Mouse (Mus musculus): ENCODE data around the gene Gm21739.
"Not testable (repeated sequence)": the region's sequence is repeated elsewhere in the genome, so short reads cannot be mapped to it uniquely, and the experiment has no call there.

Gene Gm21739

GRCm38 (mm10) chrY:44264344-44264743, at the start of gene Gm21739:
Gene Gm21739, minus strand, starts transcription at chrY:44264444.
- not testable (repeated sequence) for DNase-seq
